Mouse (Mus musculus) retina, adult 2 months (tissue): ENCODE data around the gene Sh3bgrl3.

Experiments used
- DNase-seq: peaks from one replicate; pipeline ENCODE4 v3.0.0-alpha.2; 2012; ENCODE audit warnings: low read depth, low spot score

Sh3bgrl3 gene

DNA sequence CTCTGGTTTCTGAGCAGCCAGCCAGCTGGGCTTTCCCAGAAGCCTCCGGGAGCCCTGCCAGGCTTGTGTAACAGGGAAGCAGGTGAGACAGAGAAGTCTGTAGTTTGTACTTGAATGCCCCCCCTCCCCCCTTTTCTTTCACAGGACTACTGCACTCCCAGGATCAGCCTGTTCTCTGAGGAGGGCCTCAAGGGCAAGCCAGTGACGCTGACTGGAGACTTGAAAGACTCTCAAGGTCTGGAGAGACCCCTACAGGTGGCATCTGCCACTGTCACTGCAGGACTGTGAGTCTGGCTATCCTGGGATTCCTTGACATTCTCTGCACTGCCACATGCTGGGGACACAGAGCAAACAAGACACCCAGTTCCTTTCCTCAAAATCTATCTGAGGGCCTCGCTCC lies 49.9 kb downstream of the Sh3bgrl3 start:
- DNase-seq: no peak
